Mouse (Mus musculus): ENCODE results near the gene Col28a1. TPM values are rescaled to one million over a fixed set of nuclear protein-coding genes. Genes with fewer than 3 reads are reported as not detected.

Gene Col28a1
- polyA plus RNA-seq, 1 experiment from 2014 or later = 1.4 TPM

DNA sequence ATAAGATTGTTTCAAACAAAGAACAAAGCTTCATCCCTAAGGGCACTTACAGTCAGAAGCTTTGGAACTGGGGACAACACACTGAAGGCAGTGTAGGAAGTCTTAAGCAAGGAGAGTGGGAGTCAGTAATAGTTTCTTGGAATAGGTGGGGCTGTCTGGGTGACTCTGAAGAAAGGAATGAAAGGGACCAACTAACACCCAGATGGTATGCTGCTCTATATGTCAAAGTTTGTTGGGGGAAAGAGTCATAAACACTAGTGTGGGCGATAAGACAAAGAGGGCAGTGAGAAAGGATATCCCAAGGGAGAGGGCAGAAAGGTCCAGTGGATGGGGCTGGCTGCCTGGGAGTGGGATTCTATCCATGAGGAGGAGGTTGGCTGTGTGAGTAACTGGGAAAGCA lies 20.3 kb downstream of the Col28a1 start:
- Histone ChIP-seq H3K36me3 (ENCODE audit: control insufficient read depth, insufficient read depth, low read length) (no peaks in the 10 kb centered on the region), H3K4me2 (replicated peaks; ENCODE audit: low read depth) (no peak overlapping the region), H3K27ac (replicated peaks) (no peak overlapping the region), H3K4me3 (ENCODE audit: low read depth, low read length) (no peak overlapping the region), H3K4me1 (replicated peaks; ENCODE audit: control insufficient read depth, insufficient read depth) (no peaks in the 10 kb centered on the region), H3K27me3 (ENCODE audit: control insufficient read depth, insufficient read depth, low read length) (no peaks in the 10 kb centered on the region), H3K9ac (ENCODE audit: low read length) (no peak overlapping the region), H3K9me3 (ENCODE audit: control insufficient read depth, low read length) (no peaks in the 10 kb centered on the region)
- no peak for DNase-seq (ENCODE audit: low spot score)
- 82% methylated on average over 1 of the region's 1 CpGs for WGBS
- TF ChIP-seq EP300 (optimal IDR thresholded peaks at IDR 0.05) = no peak
- ATAC-seq (ENCODE audit: low FRiP score, low TSS enrichment) = peak; percentile 56; the same call in 1 of the 2 replicates

DNA sequence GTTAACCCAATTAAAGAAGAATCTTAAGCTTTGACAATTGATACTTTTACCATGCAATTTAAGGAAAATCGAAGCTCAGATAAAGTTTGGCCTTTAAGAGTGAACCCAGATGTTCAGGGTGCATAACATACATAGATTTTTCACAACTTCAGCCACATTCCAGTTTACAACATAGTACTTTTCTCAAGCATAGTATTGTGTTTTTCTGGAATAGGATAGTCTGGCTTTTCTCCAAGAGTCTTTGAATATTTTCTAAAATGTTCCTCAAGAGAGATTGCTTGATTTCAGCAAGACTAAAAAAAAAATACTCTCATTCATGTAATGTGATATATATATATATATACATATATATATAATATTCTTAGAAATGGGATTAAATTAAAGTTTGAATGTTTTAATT lies 27.7 kb downstream of the Col28a1 start:
- Histone ChIP-seq H3K9ac (ENCODE audit: low read length) (no peak overlapping the region), H3K9me3 (ENCODE audit: control insufficient read depth, low read length) (no peaks in the 10 kb centered on the region), H3K27me3 (ENCODE audit: control insufficient read depth, insufficient read depth, low read length) (no peaks in the 10 kb centered on the region), H3K27ac (replicated peaks) (no peak overlapping the region), H3K4me2 (replicated peaks; ENCODE audit: low read depth) (no peak overlapping the region), H3K36me3 (ENCODE audit: control insufficient read depth, insufficient read depth, low read length) (no peaks in the 10 kb centered on the region), H3K4me1 (replicated peaks; ENCODE audit: control insufficient read depth, insufficient read depth) (no peaks in the 10 kb centered on the region), H3K4me3 (ENCODE audit: low read depth, low read length) (no peak overlapping the region)
- ATAC-seq (ENCODE audit: low FRiP score, low TSS enrichment) (no peak), DNase-seq (ENCODE audit: low spot score) (no peak)
- WGBS = 44% methylated on average over 1 of the region's 1 CpGs
- TF ChIP-seq EP300 (optimal IDR thresholded peaks at IDR 0.05) (no peak), CTCF (IDR thresholded peaks at IDR 0.05; ENCODE audit: low read depth) (no peak)

DNA sequence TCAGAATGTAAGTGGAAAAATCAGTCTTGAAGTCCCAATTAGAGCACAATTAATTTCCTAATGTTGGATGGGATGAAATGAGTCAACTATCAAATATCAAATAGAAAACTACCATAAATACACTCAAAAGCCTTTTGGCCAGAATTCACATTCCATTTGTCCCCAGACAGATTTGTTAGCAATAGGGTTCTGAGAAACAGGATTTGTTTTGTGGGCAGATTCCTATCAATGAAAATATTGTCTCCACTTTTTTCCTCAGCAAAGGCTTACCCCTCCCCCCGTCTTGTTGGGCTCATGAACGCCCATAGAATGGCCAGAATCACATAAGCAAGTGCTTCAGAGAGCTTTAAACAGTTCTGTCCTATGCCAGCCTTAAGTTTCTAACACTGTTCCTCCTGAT lies 32.4 kb downstream of the Col28a1 start:
- no peak for ATAC-seq (ENCODE audit: low FRiP score, low TSS enrichment)
- 31% methylated on average over 2 of the region's 2 CpGs for WGBS

DNA sequence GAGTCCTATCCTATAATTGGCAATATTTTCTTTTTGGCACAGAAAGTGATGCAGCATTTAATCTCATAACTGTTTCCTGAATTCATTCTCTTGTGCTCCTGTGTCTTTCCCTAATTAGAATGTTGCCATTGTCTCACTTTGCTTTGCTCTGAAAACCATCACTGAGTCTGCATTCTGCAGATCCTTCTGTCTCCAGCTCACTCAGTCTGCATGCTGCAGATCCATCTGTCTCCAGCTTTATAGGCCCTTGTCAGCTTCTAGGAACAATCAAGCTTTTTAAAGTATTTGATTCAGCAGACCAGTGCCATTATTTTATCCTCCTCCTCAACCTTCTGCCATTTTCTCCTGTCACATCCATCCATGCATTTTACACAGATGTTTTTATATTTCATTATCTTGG lies 35.3 kb downstream of the Col28a1 start:
- ATAC-seq (ENCODE audit: low FRiP score, low TSS enrichment) = no peak
- H3K36me3 ChIP-seq (ENCODE audit: control insufficient read depth, insufficient read depth, low read length) = no peaks in the 10 kb centered on the region
- TF ChIP-seq EP300 (optimal IDR thresholded peaks at IDR 0.05) = no peak
- H3K27me3 ChIP-seq (ENCODE audit: control insufficient read depth, insufficient read depth, low read length) = no peaks in the 10 kb centered on the region
- no peak overlapping the region for H3K4me2 ChIP-seq (replicated peaks; ENCODE audit: low read depth)
- DNase-seq (ENCODE audit: low spot score) = no peak
- no peak overlapping the region for H3K9ac ChIP-seq (ENCODE audit: low read length)
- no peaks in the 10 kb centered on the region for H3K9me3 ChIP-seq (ENCODE audit: control insufficient read depth, low read length)
- H3K4me1 ChIP-seq (replicated peaks; ENCODE audit: control insufficient read depth, insufficient read depth) = no peaks in the 10 kb centered on the region
- no peak overlapping the region for H3K4me3 ChIP-seq (ENCODE audit: low read depth, low read length)
- H3K27ac ChIP-seq (replicated peaks) = no peak overlapping the region

More for the DNA sequence above, 32.4 kb downstream of the Col28a1 start:
- Histone ChIP-seq H3K27me3 (ENCODE audit: control insufficient read depth, insufficient read depth, low read length) (no peaks in the 10 kb centered on the region), H3K27ac (replicated peaks) (no peak overlapping the region), H3K4me3 (ENCODE audit: low read depth, low read length) (no peak overlapping the region), H3K36me3 (ENCODE audit: control insufficient read depth, insufficient read depth, low read length) (no peaks in the 10 kb centered on the region), H3K9me3 (ENCODE audit: control insufficient read depth, low read length) (no peaks in the 10 kb centered on the region), H3K4me1 (replicated peaks; ENCODE audit: control insufficient read depth, insufficient read depth) (no peaks in the 10 kb centered on the region), H3K9ac (ENCODE audit: low read length) (no peak overlapping the region), H3K4me2 (replicated peaks; ENCODE audit: low read depth) (no peak overlapping the region)
- DNase-seq (ENCODE audit: low spot score) = no peak
- TF ChIP-seq EP300 (optimal IDR thresholded peaks at IDR 0.05) (no peak), CTCF (IDR thresholded peaks at IDR 0.05; ENCODE audit: low read depth) (no peak)

DNA sequence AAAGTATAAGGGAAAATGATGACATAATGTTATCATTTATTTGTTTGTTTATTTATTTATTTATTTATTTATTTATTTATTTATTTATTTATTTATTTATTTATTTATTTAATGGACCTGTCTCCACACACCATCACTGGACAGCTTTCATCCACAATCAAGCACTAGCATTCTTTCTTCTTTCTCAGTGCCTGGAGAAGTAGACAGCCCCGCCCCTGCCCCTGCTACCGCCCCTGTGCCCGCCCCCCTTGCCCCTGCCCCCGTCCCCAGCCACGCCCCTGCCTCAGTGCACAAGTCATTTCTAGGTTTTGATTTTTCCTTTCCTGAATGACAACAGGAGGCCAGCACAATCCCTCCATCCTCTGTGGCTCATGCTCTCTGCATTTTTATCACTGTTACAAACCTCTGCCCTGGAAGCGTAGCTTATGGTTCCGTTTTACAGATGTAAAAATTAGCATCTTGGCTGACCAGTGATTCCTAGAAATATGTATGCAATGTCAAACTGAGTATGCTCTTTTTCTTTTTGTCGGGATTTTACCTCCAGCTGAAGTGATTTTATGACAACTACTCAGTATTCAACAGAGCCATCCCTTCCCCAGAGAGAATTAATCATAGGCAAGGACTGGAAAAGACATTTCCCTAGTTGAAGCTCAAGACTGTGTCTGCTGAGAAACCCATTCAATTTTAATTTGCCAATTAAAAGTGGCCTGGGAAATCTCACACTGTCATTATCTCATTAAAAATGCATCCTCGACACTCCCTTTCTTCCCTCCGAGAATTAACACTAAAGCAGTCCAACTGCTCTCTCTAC lies 39.7 kb downstream of the Col28a1 start:
- TF ChIP-seq CTCF (IDR thresholded peaks at IDR 0.05; ENCODE audit: low read depth) = no peak
- TF ChIP-seq EP300 (optimal IDR thresholded peaks at IDR 0.05) = no peak
- 60% methylated on average over 10 of the region's 10 CpGs for WGBS
- H3K9me3 ChIP-seq (ENCODE audit: control insufficient read depth, low read length) = no peaks in the 10 kb centered on the region
- ATAC-seq (ENCODE audit: low FRiP score, low TSS enrichment) (no peak), DNase-seq (ENCODE audit: low spot score) (no peak)
- no peaks in the 10 kb centered on the region for H3K4me1 ChIP-seq (replicated peaks; ENCODE audit: control insufficient read depth, insufficient read depth)
- no peaks in the 10 kb centered on the region for H3K36me3 ChIP-seq (ENCODE audit: control insufficient read depth, insufficient read depth, low read length)
- no peak overlapping the region for H3K4me3 ChIP-seq (ENCODE audit: low read depth, low read length)
- H3K27me3 ChIP-seq (ENCODE audit: control insufficient read depth, insufficient read depth, low read length) = no peaks in the 10 kb centered on the region
- no peak overlapping the region for H3K27ac ChIP-seq (replicated peaks)
- no peak overlapping the region for H3K4me2 ChIP-seq (replicated peaks; ENCODE audit: low read depth)
- H3K9ac ChIP-seq (ENCODE audit: low read length) = no peak overlapping the region

DNA sequence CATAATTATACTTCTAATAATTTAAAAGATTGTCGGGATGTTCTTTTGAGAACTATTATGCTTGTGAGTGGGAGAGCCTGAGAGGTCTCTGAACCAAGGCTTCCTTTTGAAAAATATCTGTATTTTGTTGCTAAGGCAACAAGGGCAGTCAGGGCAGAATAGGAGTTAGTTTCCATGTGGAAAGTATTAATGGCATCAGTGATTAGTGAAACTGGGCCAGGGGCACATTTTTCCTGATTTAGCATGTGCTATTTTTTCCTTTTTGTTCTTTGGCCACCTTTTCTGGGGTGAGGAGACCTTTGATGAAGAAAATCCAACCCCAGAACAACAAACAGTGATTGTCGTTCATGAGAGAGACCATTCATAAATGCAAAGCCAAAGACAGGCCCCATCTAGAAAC lies 43.5 kb downstream of the Col28a1 start:
- Histone ChIP-seq H3K36me3 (ENCODE audit: control insufficient read depth, insufficient read depth, low read length) (no peaks in the 10 kb centered on the region), H3K27ac (replicated peaks) (no peak overlapping the region), H3K4me3 (ENCODE audit: low read depth, low read length) (no peak overlapping the region), H3K27me3 (ENCODE audit: control insufficient read depth, insufficient read depth, low read length) (no peaks in the 10 kb centered on the region), H3K4me2 (replicated peaks; ENCODE audit: low read depth) (no peak overlapping the region), H3K9me3 (ENCODE audit: control insufficient read depth, low read length) (no peaks in the 10 kb centered on the region), H3K9ac (ENCODE audit: low read length) (no peak overlapping the region), H3K4me1 (replicated peaks; ENCODE audit: control insufficient read depth, insufficient read depth) (no peaks in the 10 kb centered on the region)
- TF ChIP-seq EP300 (optimal IDR thresholded peaks at IDR 0.05) = no peak
- no peak for TF ChIP-seq CTCF (IDR thresholded peaks at IDR 0.05; ENCODE audit: low read depth)
- ATAC-seq (ENCODE audit: low FRiP score, low TSS enrichment) = no peak
- DNase-seq (ENCODE audit: low spot score) = no peak
- 79% methylated on average over 2 of the region's 2 CpGs for WGBS
